Mouse (Mus musculus) hindbrain, embryonic 11.5 days (tissue): ENCODE measurements around the gene Gm49395. TPM values are rescaled to one million over a fixed set of nuclear protein-coding genes. Genes with fewer than 3 reads are reported as not detected.

ENCODE experiments used
- ATAC-seq: fragments of 200-750 bp; cut with Nextera tagmentation; 2 replicates; pipeline ENCODE4 v1.8.0; 2017; ENCODE audit warnings: mild to moderate bottlenecking, moderate TSS enrichment, moderate library complexity; ENCODE audit not compliant: low FRiP score
- DNase-seq: peaks from one replicate; pipeline ENCODE4 v3.0.0-alpha.2; 2015; ENCODE audit warnings: low spot score
- H3K27ac ChIP-seq: fragments of 300-500 bp; sonication (generic); 2 replicates; pipeline ENCODE4 v1.5.1; 2014; ENCODE audit warnings: mild to moderate bottlenecking, low read depth, low read length
- H3K27me3 ChIP-seq: fragments of 300-500 bp; sonication (generic); 2 replicates; pipeline ENCODE4 v1.6.1; 2014; ENCODE audit warnings: mild to moderate bottlenecking, low read length, moderate library complexity, mixed read lengths; ENCODE audit not compliant: control insufficient read depth, insufficient read depth
- H3K36me3 ChIP-seq: fragments of 300-500 bp; sonication (generic); 2 replicates; pipeline ENCODE4 v1.6.1; 2014; ENCODE audit warnings: mild to moderate bottlenecking, low read length, moderate library complexity, mixed read lengths; ENCODE audit not compliant: control insufficient read depth, insufficient read depth
- H3K4me1 ChIP-seq: fragments of 300-500 bp; sonication (generic); replicated peaks from 2 replicates; pipeline ENCODE4 v1.6.1; 2014; ENCODE audit warnings: low read length, mixed read lengths; ENCODE audit not compliant: control insufficient read depth, insufficient read depth
- H3K4me2 ChIP-seq: fragments of 300-500 bp; sonication (generic); replicated peaks from 2 replicates; pipeline ENCODE4 v1.6.1; 2014; ENCODE audit warnings: mild to moderate bottlenecking, low read depth, low read length
- H3K4me3 ChIP-seq: fragments of 300-500 bp; sonication (generic); 2 replicates; pipeline ENCODE4 v1.5.1; 2014; ENCODE audit warnings: low read depth, low read length
- H3K9ac ChIP-seq: fragments of 300-500 bp; sonication (generic); 2 replicates; pipeline ENCODE4 v1.6.1; 2014; ENCODE audit warnings: low read depth, low read length
- H3K9me3 ChIP-seq: fragments of 300-500 bp; sonication (generic); 2 replicates; pipeline ENCODE4 v1.6.1; 2016; ENCODE audit warnings: low read length; ENCODE audit not compliant: control insufficient read depth
- WGBS: fragments of 180-500 bp; shearing (Covaris S2); extraction: QIAGEN DNeasy Blood & Tissue Kit; methylation state at CpG from one replicate; pipeline ENCODE4 v1.1.7; 2014; 5-methylcytosine and 5-hydroxymethylcytosine counted together
- polyA plus RNA-seq: library from polyadenylated mRNA; unstranded; fragments of >200 nt; fragmentation: Nextera tagmentation; extraction: Ambion mirVana; gene quantifications from 2 replicates; pipeline ENCODE4 v1.2.1, GENCODE M21; 2014

The Gm49395 gene
- polyA plus RNA-seq, 1 experiment from 2014 or later, result 4.1 TPM

- DNase-seq (no peak), ATAC-seq (no peak)
- no peaks in the 10 kb centered on the region for H3K27me3 ChIP-seq
- no peak overlapping the region for H3K9ac ChIP-seq
- H3K4me2 ChIP-seq, result no peak overlapping the region
- no peak overlapping the region for H3K27ac ChIP-seq
- H3K4me3 ChIP-seq, result no peak overlapping the region
- 87% methylated on average over 2 of the region's 2 CpGs for WGBS
- H3K9me3 ChIP-seq, result no peaks in the 10 kb centered on the region
- H3K4me1 ChIP-seq, result no peaks in the 10 kb centered on the region
- H3K36me3 ChIP-seq, result no peaks in the 10 kb centered on the region
Observed at GRCm38 (mm10) chr13:115130035-115130434, 28.3 kb upstream of the Gm49395 start.

GRCm38 (mm10) chr13:115127826-115128225 lies 26.1 kb upstream of the Gm49395 start:
- no peak for ATAC-seq
- 92% methylated on average over 1 of the region's 1 CpGs for WGBS
- Histone ChIP-seq H3K4me1 (no peaks in the 10 kb centered on the region), H3K36me3 (no peaks in the 10 kb centered on the region), H3K4me2 (no peak overlapping the region), H3K9ac (no peak overlapping the region), H3K27me3 (no peaks in the 10 kb centered on the region), H3K27ac (no peak overlapping the region), H3K4me3 (no peak overlapping the region), H3K9me3 (no peaks in the 10 kb centered on the region)
- DNase-seq, result no peak

GRCm38 (mm10) chr13:115126534-115126933 lies 24.8 kb upstream of the Gm49395 start:
- no peak for DNase-seq
- ATAC-seq, result no peak
- Histone ChIP-seq H3K27ac (no peak overlapping the region), H3K9me3 (no peaks in the 10 kb centered on the region), H3K36me3 (no peaks in the 10 kb centered on the region), H3K27me3 (no peaks in the 10 kb centered on the region), H3K4me1 (no peaks in the 10 kb centered on the region), H3K4me2 (no peak overlapping the region), H3K4me3 (no peak overlapping the region), H3K9ac (no peak overlapping the region)
- 94% methylated on average over 2 of the region's 2 CpGs for WGBS

- 92% methylated on average over 4 of the region's 4 CpGs for WGBS
- Histone ChIP-seq H3K9me3 (no peaks in the 10 kb centered on the region), H3K4me2 (no peak overlapping the region), H3K4me3 (no peak overlapping the region), H3K9ac (no peak overlapping the region), H3K36me3 (no peaks in the 10 kb centered on the region), H3K4me1 (no peaks in the 10 kb centered on the region), H3K27me3 (no peaks in the 10 kb centered on the region), H3K27ac (no peak overlapping the region)
- ATAC-seq, result no peak
- no peak for DNase-seq
Observed at GRCm38 (mm10) chr13:115125130-115125529, 23.4 kb upstream of the Gm49395 start.

- no peaks in the 10 kb centered on the region for H3K27me3 ChIP-seq
- H3K4me3 ChIP-seq, result no peak overlapping the region
- H3K4me2 ChIP-seq, result no peak overlapping the region
- no peaks in the 10 kb centered on the region for H3K9me3 ChIP-seq
- H3K4me1 ChIP-seq, result no peaks in the 10 kb centered on the region
- no peak overlapping the region for H3K27ac ChIP-seq
- H3K9ac ChIP-seq, result no peak overlapping the region
- ATAC-seq (no peak), DNase-seq (no peak)
- 84% methylated on average over 1 of the region's 1 CpGs for whole genome bisulfite sequencing
- H3K36me3 ChIP-seq, result no peaks in the 10 kb centered on the region
Observed at GRCm38 (mm10) chr13:115124521-115124920, 22.8 kb upstream of the Gm49395 start.

GRCm38 (mm10) chr13:115118756-115119155 lies 17.0 kb upstream of the Gm49395 start:
- H3K27ac ChIP-seq, result no peak overlapping the region
- ATAC-seq (no peak), DNase-seq (no peak)
- 60% methylated on average over 5 of the region's 5 CpGs for WGBS
- H3K4me2 ChIP-seq, result no peak overlapping the region
- no peaks in the 10 kb centered on the region for H3K4me1 ChIP-seq
- no peaks in the 10 kb centered on the region for H3K36me3 ChIP-seq
- H3K9ac ChIP-seq, result no peak overlapping the region
- no peak overlapping the region for H3K4me3 ChIP-seq
- no peaks in the 10 kb centered on the region for H3K9me3 ChIP-seq
- H3K27me3 ChIP-seq, result no peaks in the 10 kb centered on the region

- ATAC-seq (no peak), DNase-seq (no peak)
- Histone ChIP-seq H3K9ac (no peak overlapping the region), H3K27me3 (no peaks in the 10 kb centered on the region), H3K4me3 (no peak overlapping the region), H3K4me1 (no peaks in the 10 kb centered on the region), H3K4me2 (no peak overlapping the region), H3K36me3 (no peaks in the 10 kb centered on the region), H3K9me3 (no peaks in the 10 kb centered on the region), H3K27ac (no peak overlapping the region)
- 79% methylated on average over 3 of the region's 3 CpGs for WGBS
Observed at GRCm38 (mm10) chr13:115118195-115118594, 16.5 kb upstream of the Gm49395 start.

- Histone ChIP-seq H3K27ac (no peak overlapping the region), H3K4me3 (no peak overlapping the region), H3K4me1 (no peaks in the 10 kb centered on the region), H3K9me3 (no peaks in the 10 kb centered on the region), H3K27me3 (no peaks in the 10 kb centered on the region), H3K4me2 (no peak overlapping the region), H3K9ac (no peak overlapping the region), H3K36me3 (no peaks in the 10 kb centered on the region)
- WGBS, result 88% methylated on average over 3 of the region's 3 CpGs
- ATAC-seq (no peak), DNase-seq (no peak)
Observed at GRCm38 (mm10) chr13:115116930-115117621, 15.4 kb upstream of the Gm49395 start.

GRCm38 (mm10) chr13:115109628-115110027 lies 7.9 kb upstream of the Gm49395 start:
- DNase-seq (no peak), ATAC-seq (no peak)
- Histone ChIP-seq H3K4me3 (no peak overlapping the region), H3K9ac (no peak overlapping the region), H3K27me3 (no peaks in the 10 kb centered on the region), H3K27ac (no peak overlapping the region), H3K4me2 (no peak overlapping the region), H3K4me1 (no peaks in the 10 kb centered on the region), H3K36me3 (no peaks in the 10 kb centered on the region), H3K9me3 (no peaks in the 10 kb centered on the region)
- 69% methylated on average over 4 of the region's 4 CpGs for WGBS
